Mouse (Mus musculus) gastrocnemius, postnatal 4 days (tissue): ENCODE measurements around the gene Olfr625-ps1. TPM values are rescaled to one million over a fixed set of nuclear protein-coding genes. Genes with fewer than 3 reads are reported as not detected.
"Not testable (repeated sequence)": the region's sequence is repeated elsewhere in the genome, so short reads cannot be mapped to it uniquely, and the experiment has no call there.

ENCODE experiments used
- DNase-seq, 2 experiments: peaks; one replicate each; pipeline ENCODE4 v3.0.0; 2021 to 2022; ENCODE audit warnings: low spot score in 2 of 2, mixed read lengths in 2 of 2
- long read RNA-seq, 2 experiments: library from polyadenylated mRNA; stranded (forward); transcript quantifications; one replicate each; pipeline ENCODE4 v2.0.0; 2021
- total RNA-seq, 2 experiments: library from RNA; stranded (reverse); gene quantifications; 2 replicates each; pipeline ENCODE4 v1.2.3; 2021

The Olfr625-ps1 gene
- not detected for total RNA-seq
- long read RNA-seq, experiment 1, result 0 reads
- long read RNA-seq, experiment 2, result 0 reads

DNA sequence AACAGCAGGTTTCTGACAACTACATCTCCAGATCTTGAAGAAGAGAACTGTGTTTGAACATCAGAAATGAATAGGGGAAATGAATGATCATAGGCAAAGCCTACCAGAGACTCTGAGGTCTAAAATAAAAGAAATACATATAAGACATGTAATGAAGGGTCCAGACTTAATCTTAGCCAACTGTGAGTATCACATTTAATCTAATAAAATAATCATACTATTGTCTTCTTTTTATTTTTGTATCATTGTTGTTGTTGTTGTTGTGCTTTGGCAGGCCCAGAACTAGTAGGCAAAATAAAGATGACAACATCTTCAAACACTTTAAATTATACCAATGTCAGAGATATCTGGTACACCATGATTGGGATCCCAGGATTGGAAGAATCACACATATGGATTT, at the start of gene Olfr625-ps1:
Olfr625-ps1 (plus strand) TSS at position 301 of the 400 bp plus-strand sequence.
- no peak for DNase-seq

DNA sequence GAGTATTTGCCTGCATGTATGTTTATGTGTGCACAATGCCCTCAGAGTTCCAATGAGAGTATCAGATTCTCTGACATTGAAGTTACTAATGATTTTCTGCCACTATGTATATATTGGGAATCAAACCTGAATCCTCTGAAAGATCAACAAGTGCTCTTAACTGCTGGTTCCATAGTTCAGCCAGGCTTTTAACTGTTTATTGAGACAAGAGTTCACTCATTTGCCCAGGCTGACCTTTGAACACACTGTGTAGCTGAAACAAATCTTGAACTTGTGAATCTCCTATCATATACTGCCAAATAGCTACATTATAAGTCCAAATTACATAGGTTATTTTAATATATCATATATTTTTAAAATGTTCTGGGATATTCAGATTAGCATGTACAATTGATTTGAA, 45.7 kb upstream of the Olfr625-ps1 start:
- no peak for DNase-seq

DNA sequence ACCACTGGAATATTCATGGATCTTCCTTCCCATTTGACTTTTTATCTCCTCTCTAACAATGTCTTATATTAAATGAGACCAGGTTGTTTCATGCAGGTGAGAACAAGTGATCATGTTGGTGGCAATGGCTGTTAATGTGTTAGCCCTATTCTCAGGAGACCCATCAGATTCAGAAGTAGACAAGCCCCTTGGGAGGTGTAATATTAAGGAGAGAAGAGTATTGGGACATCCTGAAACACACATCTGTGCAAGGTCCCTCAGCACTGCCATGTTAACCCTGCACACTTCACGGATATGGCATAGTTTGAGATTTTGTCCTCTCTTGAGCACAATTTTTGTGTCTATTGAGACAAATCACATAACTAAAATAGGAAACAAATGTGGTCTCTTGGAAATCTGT, 39.9 kb upstream of the Olfr625-ps1 start, which contains the start of gene Olfr622:
Olfr622 (minus strand) TSS at position 101 of the 400 bp plus-strand sequence.
- DNase-seq, result no peak

- no peak for DNase-seq
These were observed 38.5 kb upstream of the Olfr625-ps1 start for GRCm38 (mm10) chr7:103644070-103644469.

GRCm38 (mm10) chr7:103663598-103663997, 18.9 kb upstream of the Olfr625-ps1 start, which contains the start of gene Olfr623:
Gene Olfr623 (minus strand): TSS chr7:103663698.
- DNase-seq, result no peak

GRCm38 (mm10) chr7:103671091-103671490, 11.4 kb upstream of the Olfr625-ps1 start, which contains the start of gene Olfr624:
Gene Olfr624 (minus strand): TSS chr7:103671191.
- no peak for DNase-seq

DNA sequence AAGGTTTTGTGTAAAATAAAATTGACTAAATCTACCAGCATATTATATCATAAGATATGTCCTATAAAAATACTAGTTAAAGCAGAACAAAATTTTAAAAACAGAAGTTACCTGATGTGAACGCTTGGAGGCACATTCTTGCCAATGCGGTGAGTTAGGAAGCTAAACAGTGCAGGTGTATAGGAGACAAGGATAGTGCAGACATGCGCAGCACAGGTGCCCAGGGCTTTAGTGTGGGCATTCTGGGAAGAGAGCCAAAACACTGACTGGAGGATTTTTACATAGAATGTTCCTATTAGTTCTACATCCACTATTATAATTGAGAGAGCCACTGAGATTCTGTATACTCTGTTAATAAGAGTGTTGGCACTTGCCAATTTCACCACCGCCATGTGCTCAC, 16.9 kb downstream of the Olfr625-ps1 start:
- DNase-seq, result no peak

DNA sequence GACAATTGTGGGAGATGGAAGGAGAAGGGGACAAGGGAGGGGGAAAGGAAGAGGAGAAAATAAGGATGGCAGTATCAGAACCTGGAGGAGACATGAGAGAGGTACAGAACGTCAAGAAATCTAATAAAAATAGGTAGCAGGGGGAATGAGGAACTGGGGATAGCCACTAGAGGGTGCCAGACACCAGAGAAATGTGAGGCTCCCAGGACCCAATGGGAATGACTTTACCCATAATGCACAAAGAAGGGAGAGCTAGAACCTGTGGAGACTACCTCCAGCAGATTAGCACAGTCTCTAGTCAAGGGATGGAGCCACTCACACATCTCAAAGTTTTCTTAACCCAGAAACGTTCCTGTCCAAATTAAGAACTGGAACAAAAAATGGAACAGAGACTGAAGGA, 29.5 kb downstream of the Olfr625-ps1 start:
- DNase-seq, result no peak

- DNase-seq, result no peak
These were observed 31.9 kb downstream of the Olfr625-ps1 start, which contains the start of gene Olfr243 for GRCm38 (mm10) chr7:103714371-103714770. Gene Olfr243 (plus strand): TSS chr7:103714671.

DNA sequence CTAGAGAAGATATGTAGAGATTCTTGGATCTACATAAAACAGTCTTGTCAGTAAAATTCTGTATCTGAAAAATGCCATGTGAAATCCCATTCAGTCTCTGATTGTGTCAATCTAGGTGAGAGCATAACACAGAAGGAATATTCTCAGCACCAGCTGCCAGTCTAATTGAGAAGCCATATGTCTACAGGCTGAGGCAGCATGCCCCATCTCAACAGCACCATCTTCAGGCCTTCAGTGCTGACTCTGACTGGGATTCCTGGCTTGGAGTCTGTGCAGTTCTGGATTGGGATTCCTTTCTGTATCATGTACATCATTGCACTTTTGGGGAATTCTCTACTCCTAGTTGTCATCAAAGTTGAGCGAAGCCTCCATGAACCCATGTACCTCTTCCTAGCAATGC, 33.9 kb downstream of the Olfr625-ps1 start:
- DNase-seq, result not testable (repeated sequence)

- DNase-seq, result no peak
These were observed 47.6 kb downstream of the Olfr625-ps1 start, which contains the start of gene Olfr628 for GRCm38 (mm10) chr7:103730074-103730473. Gene Olfr628 (plus strand): TSS chr7:103730374.

Other genes with a start within 250 kb of the Olfr625-ps1 start
- not detected for gene Olfr605, start 237.3 kb upstream of the Olfr625-ps1 start, total RNA-seq
- not detected for gene Olfr606, start 233.7 kb upstream of the Olfr625-ps1 start, total RNA-seq
- not detected for gene Olfr607, start 218.6 kb upstream of the Olfr625-ps1 start, total RNA-seq
- gene Olfr608, start 212.8 kb upstream of the Olfr625-ps1 start, total RNA-seq, result not detected
- gene Olfr609, start 184.7 kb upstream of the Olfr625-ps1 start, total RNA-seq, result not detected
- gene Olfr610, start 170.6 kb upstream of the Olfr625-ps1 start, total RNA-seq, result not detected
- not detected for gene Olfr611, start 161.9 kb upstream of the Olfr625-ps1 start, total RNA-seq
- gene Olfr612, start 140.0 kb upstream of the Olfr625-ps1 start, total RNA-seq, result not detected
- gene Olfr613, start 134.6 kb upstream of the Olfr625-ps1 start, total RNA-seq, result not detected
- gene Olfr615, start 126.6 kb upstream of the Olfr625-ps1 start, total RNA-seq, result not detected
- gene Olfr616, start 113.6 kb upstream of the Olfr625-ps1 start, total RNA-seq, result not detected
- not detected for gene Olfr617, start 109.7 kb upstream of the Olfr625-ps1 start, total RNA-seq
- gene Olfr618, start 92.6 kb upstream of the Olfr625-ps1 start, total RNA-seq, result not detected
- gene Olfr619, start 82.1 kb upstream of the Olfr625-ps1 start, total RNA-seq, result not detected
- not detected for gene Olfr620, start 70.2 kb upstream of the Olfr625-ps1 start, total RNA-seq
- not detected for gene Olfr622, start 40.0 kb upstream of the Olfr625-ps1 start, total RNA-seq
- not detected for gene Olfr623, start 19.0 kb upstream of the Olfr625-ps1 start, total RNA-seq
- not detected for gene Olfr624, start 11.5 kb upstream of the Olfr625-ps1 start, total RNA-seq
- not detected for gene Olfr243, start 32.0 kb downstream of the Olfr625-ps1 start, total RNA-seq
- gene Olfr628, start 47.7 kb downstream of the Olfr625-ps1 start, total RNA-seq, result not detected
- not detected for gene Olfr629, start 62.2 kb downstream of the Olfr625-ps1 start, total RNA-seq
- gene Olfr630, start 74.6 kb downstream of the Olfr625-ps1 start, total RNA-seq, result not detected
- not detected for gene Olfr69, start 88.9 kb downstream of the Olfr625-ps1 start, total RNA-seq
- not detected for gene Olfr68, start 97.0 kb downstream of the Olfr625-ps1 start, total RNA-seq
- gene Olfr67, start 109.1 kb downstream of the Olfr625-ps1 start, total RNA-seq, result not detected
- gene Hbb-bt, start 131.3 kb downstream of the Olfr625-ps1 start, total RNA-seq, result 10 to 100 TPM; 62.8 to 81.8 TPM
- gene Hbb-bs, start 145.4 kb downstream of the Olfr625-ps1 start, total RNA-seq, result 100 to 1,000 TPM; 289 to 541 TPM
- gene Hbb-bh2, start 157.8 kb downstream of the Olfr625-ps1 start, total RNA-seq, result not detected
- gene Hbb-bh1, start 160.4 kb downstream of the Olfr625-ps1 start, total RNA-seq, result not detected
- not detected for gene Hbb-y, start 170.5 kb downstream of the Olfr625-ps1 start, total RNA-seq
- gene Olfr66, start 203.5 kb downstream of the Olfr625-ps1 start, total RNA-seq, result not detected
- gene Olfr64, start 211.8 kb downstream of the Olfr625-ps1 start, total RNA-seq, result not detected
- gene Olfr65, start 220.8 kb downstream of the Olfr625-ps1 start, total RNA-seq, result not detected
- not detected for gene Olfr631, start 246.1 kb downstream of the Olfr625-ps1 start, total RNA-seq